Mouse (Mus musculus) liver, postnatal 0 days (tissue): ENCODE data around the gene BC003965. TPM values are rescaled to one million over a fixed set of nuclear protein-coding genes. Genes with fewer than 3 reads are reported as not detected.
A peak's percentile ranks its signal among the peaks of the same experiment; 100 is the strongest.

Source experiments
- ATAC-seq: fragments of 200-750 bp; cut with Nextera tagmentation; 2 replicates; pipeline ENCODE4 v1.8.0; 2017; ENCODE audit warnings: mild to moderate bottlenecking, moderate library complexity
- DNase-seq: peaks from one replicate; pipeline ENCODE4 v3.0.0-alpha.2; 2016
- H3K27ac ChIP-seq: fragments of 300-500 bp; sonication (generic); 2 replicates; pipeline ENCODE4 v1.5.1; 2014; ENCODE audit warnings: antibody characterized with exemption, moderate library complexity, mild to moderate bottlenecking, low read depth
- H3K27me3 ChIP-seq: fragments of 300-500 bp; sonication (generic); 2 replicates; pipeline ENCODE4 v1.6.1; 2014; ENCODE audit warnings: low read length, control low read depth, mixed read lengths; ENCODE audit not compliant: insufficient read depth
- H3K36me3 ChIP-seq: fragments of 300-500 bp; sonication (generic); replicated peaks from 2 replicates; pipeline ENCODE4 v1.6.1; 2014; ENCODE audit warnings: mild to moderate bottlenecking, control low read depth, low read length, moderate library complexity, mixed read lengths; ENCODE audit not compliant: insufficient read depth
- H3K4me1 ChIP-seq: fragments of 300-500 bp; sonication (generic); 2 replicates; pipeline ENCODE4 v1.6.1; 2014; ENCODE audit warnings: antibody characterized with exemption, mild to moderate bottlenecking, control low read depth; ENCODE audit not compliant: insufficient read depth
- H3K4me2 ChIP-seq: fragments of 300-500 bp; sonication (generic); 2 replicates; pipeline ENCODE4 v1.6.1; 2014; ENCODE audit warnings: low read depth, mild to moderate bottlenecking, low read length, moderate library complexity, mixed read lengths
- H3K4me3 ChIP-seq: fragments of 300-500 bp; sonication (generic); 2 replicates; pipeline ENCODE4 v1.5.1; 2014; ENCODE audit warnings: low read depth, low read length
- H3K9ac ChIP-seq: fragments of 300-500 bp; sonication (generic); replicated peaks from 2 replicates; pipeline ENCODE4 v1.6.1; 2014; ENCODE audit warnings: mild to moderate bottlenecking, moderate library complexity
- H3K9me3 ChIP-seq: fragments of 300-500 bp; sonication (generic); 2 replicates; pipeline ENCODE4 v1.6.1; 2016; ENCODE audit warnings: mild to moderate bottlenecking, control low read depth, low read length, mixed read lengths
- CTCF ChIP-seq: sonication (generic); IDR thresholded peaks from 2 replicates; pipeline ENCODE4 v1.5.1; 2016; ENCODE audit warnings: antibody characterized with exemption, low read depth
- EP300 ChIP-seq: IDR thresholded peaks from 2 replicates; pipeline ENCODE4 v1.6.1; 2016; ENCODE audit warnings: antibody characterized with exemption, low read depth, mild to moderate bottlenecking
- WGBS: fragments of 180-500 bp; shearing (Covaris S2); extraction: QIAGEN DNeasy Blood & Tissue Kit; methylation state at CpG from one replicate; pipeline ENCODE4 v1.1.7; 2014; ENCODE audit not compliant: insufficient replicate concordance; 5-methylcytosine and 5-hydroxymethylcytosine counted together
- polyA plus RNA-seq: library from polyadenylated mRNA; unstranded; fragments of >200 nt; fragmentation: Nextera tagmentation; extraction: Ambion mirVana; gene quantifications from 2 replicates; pipeline ENCODE4 v1.2.1, GENCODE M21; 2015

BC003965 gene
- polyA plus RNA-seq, 1 experiment from 2014 or later: 15.8 TPM

- Histone ChIP-seq H3K9me3 (no peaks in the 10 kb centered on the region), H3K4me2 (peak overlapping the region; percentile 89), H3K4me1 (peaks cover 31% of the 10 kb centered on the region), H3K27ac (peak overlapping the region; percentile 81), H3K27me3 (no peaks in the 10 kb centered on the region), H3K9ac (peak overlapping the region; percentile 82), H3K36me3 (no peaks in the 10 kb centered on the region), H3K4me3 (peak overlapping the region; percentile 87)
- TF ChIP-seq EP300: no peak
- TF ChIP-seq CTCF: no peak
- 12% methylated on average over 11 of the region's 11 CpGs for WGBS
- ATAC-seq (no peak), DNase-seq (no peak)
These were observed 3.4 kb downstream of the BC003965 start for GRCm38 (mm10) chr17:25187784-25188149.

DNA sequence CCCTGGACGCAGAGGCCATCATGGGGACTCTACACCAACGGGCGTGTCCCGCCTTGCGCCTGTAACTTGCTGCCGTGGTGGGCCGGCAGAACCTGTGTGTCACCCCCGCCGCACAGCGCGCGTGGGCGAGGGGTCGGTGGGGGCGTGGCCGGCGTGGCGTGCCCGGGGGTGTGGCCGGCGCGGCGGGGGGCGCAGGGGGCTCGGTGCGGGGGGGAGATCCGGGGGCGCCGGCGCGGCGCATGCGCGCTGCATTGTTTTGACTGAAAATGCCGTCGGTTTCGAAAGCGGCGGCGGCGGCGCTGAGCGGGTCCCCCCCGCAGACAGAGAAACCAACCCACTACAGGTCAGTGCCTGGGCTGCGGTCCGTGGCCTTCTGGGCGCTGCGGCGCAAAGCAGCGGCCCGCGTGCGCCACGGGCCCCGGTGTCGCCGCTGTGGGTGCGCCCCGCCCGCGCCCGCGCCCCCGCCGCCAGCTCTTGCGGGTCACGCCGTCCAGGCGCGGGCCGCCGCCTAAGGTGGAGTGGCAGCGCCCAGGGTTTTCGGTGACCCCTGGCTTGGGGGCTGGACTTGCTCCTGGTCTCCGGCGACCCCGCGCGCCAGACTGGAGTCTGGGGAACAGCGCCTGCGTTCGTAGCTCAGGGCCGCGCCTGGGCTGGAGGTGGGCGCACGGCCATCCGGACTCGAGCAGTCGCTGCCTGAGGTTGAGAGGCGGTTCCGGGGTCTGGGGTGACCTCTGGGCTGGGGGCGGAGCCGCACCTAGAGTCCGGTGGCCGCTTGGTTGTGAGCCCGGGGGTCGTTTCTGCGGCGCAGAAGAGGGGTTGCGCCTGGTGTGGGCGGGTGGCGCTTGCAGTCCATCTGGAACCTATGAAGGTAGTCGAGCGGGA lies 4.0 kb downstream of the BC003965 start, which contains the start of gene Unkl:
TSS of gene Unkl (plus strand) at position 248 of the 882 bp plus-strand sequence.
- Histone ChIP-seq H3K36me3 (no peaks in the 10 kb centered on the region), H3K9ac (peak within 1 kb of the TSS; percentile 82), H3K4me3 (peak within 1 kb of the TSS; percentile 87), H3K27ac (peak within 1 kb of the TSS; percentile 81), H3K9me3 (no peaks in the 10 kb centered on the region), H3K4me2 (peak within 1 kb of the TSS; percentile 89), H3K27me3 (no peaks in the 10 kb centered on the region), H3K4me1 (peaks cover 27% of the 10 kb centered on the region)
- ATAC-seq: peak; percentile 44
- peak; percentile 78 for DNase-seq
- TF ChIP-seq EP300 (no peak), CTCF (no peak)
- WGBS: under 1% methylated on average over 82 of the region's 104 CpGs

DNA sequence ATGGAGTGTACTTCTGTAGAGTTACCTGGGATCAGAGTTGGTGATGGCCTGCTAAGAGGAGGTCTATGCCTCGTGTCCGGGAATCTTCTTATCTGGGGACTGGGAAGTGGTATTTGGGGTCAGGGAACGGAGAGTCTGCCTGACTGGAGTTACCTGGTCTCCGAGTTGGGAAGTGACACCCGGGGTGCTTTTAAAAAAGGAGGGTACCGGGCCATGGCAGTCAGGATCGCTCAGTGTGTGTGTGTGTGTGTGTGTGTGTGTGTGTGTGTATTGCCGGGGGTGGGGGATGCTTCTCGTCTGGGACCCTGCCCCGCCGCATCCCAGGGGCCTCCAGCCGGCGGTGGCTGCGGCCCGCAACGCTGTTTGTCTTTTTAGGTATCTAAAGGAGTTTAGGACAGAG lies 4.7 kb downstream of the BC003965 start:
- peak overlapping the region; percentile 87 for H3K4me3 ChIP-seq
- peaks cover 20% of the 10 kb centered on the region for H3K4me1 ChIP-seq
- TF ChIP-seq EP300: no peak
- TF ChIP-seq CTCF: no peak
- peak overlapping the region; percentile 81; the same call in 1 of the 2 replicates for H3K27ac ChIP-seq
- no peaks in the 10 kb centered on the region for H3K9me3 ChIP-seq
- WGBS: 7% methylated on average over 16 of the region's 16 CpGs
- H3K27me3 ChIP-seq: no peaks in the 10 kb centered on the region
- no peak for ATAC-seq
- peaks cover 6% of the 10 kb centered on the region; the same call in 1 of the 2 replicates for H3K36me3 ChIP-seq
- no peak for DNase-seq
- H3K9ac ChIP-seq: peak overlapping the region; percentile 82
- H3K4me2 ChIP-seq: peak overlapping the region; percentile 89

DNA sequence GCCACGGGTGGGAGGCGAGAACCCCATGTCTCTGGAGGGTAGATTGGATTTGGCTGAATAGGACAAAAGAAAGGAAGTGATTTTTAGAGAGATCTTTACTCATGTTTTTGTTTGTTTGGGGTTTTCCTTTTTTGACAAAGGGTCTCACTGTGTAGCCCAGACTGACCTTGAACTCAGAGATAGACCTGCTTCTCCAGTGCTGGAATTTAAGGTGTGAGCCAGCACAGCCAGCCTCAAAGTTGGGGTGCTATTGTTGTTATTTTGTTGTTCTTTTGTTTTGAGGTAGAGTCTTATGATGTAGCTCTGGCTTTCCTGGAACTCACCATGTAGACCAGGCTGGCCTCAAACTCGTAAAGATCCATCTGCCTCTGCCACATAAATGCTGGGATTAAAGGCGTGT lies 18.0 kb downstream of the BC003965 start:
- TF ChIP-seq EP300: no peak
- TF ChIP-seq CTCF: no peak
- no peaks in the 10 kb centered on the region for H3K27me3 ChIP-seq
- no peaks in the 10 kb centered on the region for H3K9me3 ChIP-seq
- WGBS: 84% methylated on average over 4 of the region's 4 CpGs
- peaks cover 50% of the 10 kb centered on the region for H3K36me3 ChIP-seq
- no peak overlapping the region for H3K9ac ChIP-seq
- ATAC-seq (no peak), DNase-seq (no peak)
- no peak overlapping the region for H3K27ac ChIP-seq
- no peak overlapping the region for H3K4me3 ChIP-seq
- no peaks in the 10 kb centered on the region for H3K4me1 ChIP-seq
- no peak overlapping the region for H3K4me2 ChIP-seq

- Histone ChIP-seq H3K27ac (no peak overlapping the region), H3K36me3 (peaks cover 64% of the 10 kb centered on the region), H3K9ac (no peak overlapping the region), H3K4me2 (no peak overlapping the region), H3K9me3 (no peaks in the 10 kb centered on the region), H3K4me3 (no peak overlapping the region), H3K4me1 (no peaks in the 10 kb centered on the region), H3K27me3 (no peaks in the 10 kb centered on the region)
- no peak for ATAC-seq
- WGBS: 85% methylated on average over 4 of the region's 4 CpGs
- TF ChIP-seq CTCF: no peak
- TF ChIP-seq EP300: no peak
- DNase-seq: no peak
These were observed 25.7 kb downstream of the BC003965 start for GRCm38 (mm10) chr17:25210006-25210405.

GRCm38 (mm10) chr17:25210680-25211466 lies 26.5 kb downstream of the BC003965 start:
- Histone ChIP-seq H3K4me3 (no peak overlapping the region), H3K27me3 (no peaks in the 10 kb centered on the region), H3K4me1 (no peaks in the 10 kb centered on the region), H3K36me3 (peaks cover 64% of the 10 kb centered on the region), H3K9me3 (no peaks in the 10 kb centered on the region), H3K9ac (no peak overlapping the region), H3K27ac (no peak overlapping the region), H3K4me2 (no peak overlapping the region)
- WGBS: 67% methylated on average over 15 of the region's 15 CpGs
- no peak for ATAC-seq
- no peak for TF ChIP-seq CTCF
- TF ChIP-seq EP300: no peak
- DNase-seq: no peak
